Mouse (Mus musculus) testis, adult 2 months (tissue): ENCODE measurements around the gene Olig1.

ENCODE experiments used
- CTCF ChIP-seq: fragments of 200-500 bp; IDR thresholded peaks from 2 replicates; pipeline ENCODE4 v1.5.1; 2012; ENCODE audit warnings: low read depth, mild to moderate bottlenecking, inconsistent platforms, low read length, moderate library complexity; ENCODE audit not compliant: control insufficient read depth, insufficient read depth, insufficient replicate concordance
- POLR2A ChIP-seq: fragments of 200-500 bp; IDR thresholded peaks from 2 replicates; pipeline ENCODE4 v1.6.1; 2012; ENCODE audit warnings: low read depth, mild to moderate bottlenecking, inconsistent platforms, low read length, moderate library complexity; ENCODE audit not compliant: control insufficient read depth

DNA sequence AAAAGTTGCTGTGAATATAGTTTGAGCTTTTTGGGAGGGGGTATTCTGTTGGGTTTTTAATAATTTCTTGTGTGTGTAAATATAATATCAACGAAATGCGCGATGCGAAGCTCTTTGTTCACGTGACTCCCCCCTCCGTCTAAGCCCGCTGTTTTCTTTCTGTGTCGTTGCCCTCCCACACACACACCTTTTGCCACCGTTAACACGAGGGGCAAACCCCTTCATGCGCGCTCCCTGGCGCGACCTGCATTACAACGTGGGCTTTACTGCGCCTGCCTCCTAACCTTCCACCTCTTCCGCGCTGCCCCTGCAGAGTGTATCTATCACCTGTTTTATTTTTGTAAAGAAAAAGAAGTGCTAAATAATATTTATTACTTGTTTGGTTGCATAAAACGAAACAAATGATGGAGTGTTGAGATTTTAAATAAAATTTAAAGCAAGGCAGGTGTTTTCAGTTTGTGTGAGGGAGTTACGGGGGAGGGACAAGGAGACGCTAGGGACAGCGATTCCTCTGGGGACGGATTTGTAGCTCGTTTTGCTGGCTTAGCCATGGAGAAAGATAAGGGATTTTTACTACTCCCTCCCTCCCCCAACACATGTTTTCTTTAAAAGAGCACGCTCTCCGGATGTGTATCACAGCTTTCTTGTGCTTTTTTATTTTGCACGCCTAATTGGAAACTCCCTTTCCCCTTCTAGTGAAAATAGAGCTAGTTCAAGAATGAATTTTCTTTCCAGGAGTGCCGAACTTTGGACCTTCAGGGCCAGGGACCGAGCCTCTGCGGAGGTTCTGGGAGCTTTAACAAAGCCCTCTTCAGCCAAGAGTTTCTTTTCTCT lies 41.1 kb upstream of the Olig1 start:
- no peak for TF ChIP-seq CTCF
- TF ChIP-seq POLR2A, result no peak
